Mouse (Mus musculus) bone marrow, adult 2 months (tissue): ENCODE results near the gene Rfpl4.

Experiments
- CTCF ChIP-seq: fragments of 200-500 bp; IDR thresholded peaks from 2 replicates; pipeline ENCODE4 v1.5.1; 2011; ENCODE audit warnings: low read length, control low read depth; ENCODE audit not compliant: control insufficient read depth, insufficient read depth
- POLR2A ChIP-seq: fragments of 200-500 bp; IDR thresholded peaks from 2 replicates; pipeline ENCODE4 v1.6.1; 2011; ENCODE audit warnings: low read depth, mild to moderate bottlenecking, control low read depth, low read length, borderline replicate concordance; ENCODE audit not compliant: control insufficient read depth

DNA sequence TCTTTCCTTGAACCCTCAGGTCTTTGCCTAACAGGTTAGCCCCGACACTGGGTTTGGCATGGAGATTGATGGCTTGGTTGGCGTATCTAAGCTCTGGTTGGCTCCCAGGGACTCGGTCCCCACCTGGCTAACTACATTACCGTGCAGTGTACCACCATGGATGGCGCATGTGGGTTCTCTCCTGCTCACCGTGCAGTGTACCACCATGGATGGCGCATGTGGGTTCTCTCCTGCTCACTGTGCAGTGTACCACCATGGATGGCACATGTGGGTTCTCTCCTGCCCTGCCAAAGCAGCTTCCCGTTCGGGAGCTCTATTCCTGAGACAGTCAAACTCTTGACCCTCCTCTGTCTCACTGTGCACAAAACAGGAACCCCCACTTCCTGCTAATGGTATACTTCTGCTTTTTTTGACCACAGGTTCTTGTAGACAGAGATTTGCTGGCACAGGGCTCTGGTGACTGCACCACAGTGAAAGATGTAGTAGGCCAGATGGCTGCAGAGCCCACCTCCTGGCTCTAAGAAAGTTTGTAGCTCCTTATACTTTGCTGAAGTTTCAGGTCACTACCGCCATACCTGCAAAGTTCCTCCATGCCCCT lies 15.6 kb downstream of the Rfpl4 start:
- no peak for TF ChIP-seq CTCF
- TF ChIP-seq POLR2A: no peak
